Mouse (Mus musculus) megakaryocyte, embryonic 14.5 days (primary cell): Measurements from ENCODE around the gene Ano2. TPM values are rescaled to one million over a fixed set of nuclear protein-coding genes. Genes with fewer than 3 reads are reported as not detected.

Experiments used
- H3K27me3 ChIP-seq: replicated peaks from 2 replicates; pipeline ENCODE3; 2012; ENCODE audit warnings: inconsistent platforms
- H3K36me3 ChIP-seq: replicated peaks from 2 replicates; pipeline ENCODE3; 2012; ENCODE audit warnings: low read length, inconsistent platforms, mixed read lengths
- H3K4me1 ChIP-seq: 2 replicates; pipeline ENCODE4 v1.6.1; 2012; ENCODE audit warnings: inconsistent platforms
- H3K4me3 ChIP-seq: replicated peaks from 2 replicates; pipeline ENCODE3; 2012; ENCODE audit warnings: moderate library complexity, mild to moderate bottlenecking, inconsistent platforms
- H3K9me3 ChIP-seq: 2 replicates; pipeline ENCODE4 v1.6.1; 2012; ENCODE audit warnings: inconsistent platforms
- FLI1 ChIP-seq: IDR thresholded peaks from 2 replicates; pipeline ENCODE4 v1.6.1; 2012; ENCODE audit warnings: low read length, inconsistent platforms, mixed read lengths
- GATA1 ChIP-seq: IDR thresholded peaks from 3 replicates; pipeline ENCODE4 v1.6.1; 2012; ENCODE audit warnings: mixed read lengths, low read length, inconsistent platforms, borderline replicate concordance
- polyA plus RNA-seq: library from polyadenylated mRNA; stranded (reverse); fragments of >175 nt; gene quantifications from 2 replicates; pipeline ENCODE4 v1.2.3, GENCODE M21; 2012; ENCODE audit warnings: low replicate concordance; ENCODE audit not compliant: insufficient read depth

Ano2 gene
- polyA plus RNA-seq, 1 experiment = 4.8 TPM

- no peaks in the 10 kb centered on the region for H3K36me3 ChIP-seq
- H3K4me3 ChIP-seq = no peak overlapping the region
- peaks cover 36% of the 10 kb centered on the region for H3K4me1 ChIP-seq
- H3K27me3 ChIP-seq = no peaks in the 10 kb centered on the region
- no peak for TF ChIP-seq GATA1
- no peak for TF ChIP-seq FLI1
- no peaks in the 10 kb centered on the region for H3K9me3 ChIP-seq
Measured at GRCm38 (mm10) chr6:126033693-126034402, 343.6 kb downstream of the Ano2 start.

GRCm38 (mm10) chr6:126034403-126034724 is 344.1 kb downstream of the Ano2 start:
- Histone ChIP-seq H3K9me3 (no peaks in the 10 kb centered on the region), H3K4me1 (peaks cover 41% of the 10 kb centered on the region), H3K36me3 (no peaks in the 10 kb centered on the region), H3K4me3 (no peak overlapping the region), H3K27me3 (no peaks in the 10 kb centered on the region)
- TF ChIP-seq FLI1 (no peak), GATA1 (no peak)

- H3K9me3 ChIP-seq = no peaks in the 10 kb centered on the region
- TF ChIP-seq GATA1 (no peak), FLI1 (no peak)
- no peaks in the 10 kb centered on the region for H3K27me3 ChIP-seq
- H3K36me3 ChIP-seq = no peaks in the 10 kb centered on the region
- peaks cover 41% of the 10 kb centered on the region for H3K4me1 ChIP-seq
- H3K4me3 ChIP-seq = peak overlapping the region; percentile 10
Measured at GRCm38 (mm10) chr6:126034728-126035127, 344.5 kb downstream of the Ano2 start.

- no peak for TF ChIP-seq FLI1
- no peak for TF ChIP-seq GATA1
- Histone ChIP-seq H3K4me3 (peak overlapping the region; percentile 48), H3K4me1 (peaks cover 41% of the 10 kb centered on the region), H3K27me3 (no peaks in the 10 kb centered on the region), H3K36me3 (no peaks in the 10 kb centered on the region), H3K9me3 (no peaks in the 10 kb centered on the region)
Measured at GRCm38 (mm10) chr6:126035621-126036020, 345.4 kb downstream of the Ano2 start.

- Histone ChIP-seq H3K36me3 (no peaks in the 10 kb centered on the region), H3K4me3 (no peak overlapping the region), H3K9me3 (no peaks in the 10 kb centered on the region), H3K4me1 (no peaks in the 10 kb centered on the region; the same call in 1 of the 2 replicates), H3K27me3 (peaks cover 6% of the 10 kb centered on the region)
- TF ChIP-seq FLI1 (no peak), GATA1 (no peak)
Measured at GRCm38 (mm10) chr6:126045931-126046330, 355.7 kb downstream of the Ano2 start.

- Histone ChIP-seq H3K27me3 (peaks cover 6% of the 10 kb centered on the region), H3K36me3 (no peaks in the 10 kb centered on the region), H3K4me1 (no peaks in the 10 kb centered on the region; the same call in 1 of the 2 replicates), H3K9me3 (0 out of 2 replicates have a peak, but pooled peaks cover under 1% of the 10 kb centered on the region), H3K4me3 (no peak overlapping the region)
- TF ChIP-seq GATA1 (no peak), FLI1 (no peak)
Measured at GRCm38 (mm10) chr6:126048206-126048605, 358.0 kb downstream of the Ano2 start.

- Histone ChIP-seq H3K36me3 (no peaks in the 10 kb centered on the region), H3K4me1 (no peaks in the 10 kb centered on the region), H3K27me3 (peaks cover 3% of the 10 kb centered on the region), H3K4me3 (no peak overlapping the region), H3K9me3 (peaks cover 5% of the 10 kb centered on the region; the same call in 1 of the 2 replicates)
- TF ChIP-seq GATA1 (no peak), FLI1 (no peak)
Measured at GRCm38 (mm10) chr6:126053136-126053535, 362.9 kb downstream of the Ano2 start.

GRCm38 (mm10) chr6:126057706-126058105 is 367.5 kb downstream of the Ano2 start:
- peaks cover 6% of the 10 kb centered on the region for H3K27me3 ChIP-seq
- H3K4me1 ChIP-seq = no peaks in the 10 kb centered on the region
- H3K36me3 ChIP-seq = no peaks in the 10 kb centered on the region
- TF ChIP-seq FLI1 (no peak), GATA1 (no peak)
- no peak overlapping the region for H3K4me3 ChIP-seq
- H3K9me3 ChIP-seq = peaks cover 9% of the 10 kb centered on the region

- H3K36me3 ChIP-seq = no peaks in the 10 kb centered on the region
- H3K4me3 ChIP-seq = no peak overlapping the region
- TF ChIP-seq GATA1 (no peak), FLI1 (no peak)
- H3K9me3 ChIP-seq = peaks cover 10% of the 10 kb centered on the region; the same call in 1 of the 2 replicates
- H3K4me1 ChIP-seq = no peaks in the 10 kb centered on the region
- peaks cover 1% of the 10 kb centered on the region for H3K27me3 ChIP-seq
Measured at GRCm38 (mm10) chr6:126080531-126080930, 390.3 kb downstream of the Ano2 start.

GRCm38 (mm10) chr6:126086321-126086950 is 396.2 kb downstream of the Ano2 start:
- Histone ChIP-seq H3K36me3 (no peaks in the 10 kb centered on the region), H3K27me3 (peaks cover 7% of the 10 kb centered on the region), H3K9me3 (no peaks in the 10 kb centered on the region), H3K4me3 (no peak overlapping the region), H3K4me1 (no peaks in the 10 kb centered on the region)
- TF ChIP-seq FLI1 = no peak
- TF ChIP-seq GATA1 = no peak
